Mouse (Mus musculus) lung, embryonic 15.5 days (tissue): ENCODE data around the gene Fgf5. TPM values are rescaled to one million over a fixed set of nuclear protein-coding genes. Genes with fewer than 3 reads are reported as not detected.

Experiments
- ATAC-seq: fragments of 200-750 bp; cut with Nextera tagmentation; 2 replicates; pipeline ENCODE4 v1.8.0; 2017; ENCODE audit warnings: moderate number of reproducible peaks, borderline replicate concordance; ENCODE audit not compliant: low FRiP score, low TSS enrichment; ENCODE audit errors: extremely low read depth
- H3K27ac ChIP-seq: fragments of 300-500 bp; sonication (generic); 2 replicates; pipeline ENCODE4 v1.5.1; 2015; ENCODE audit warnings: moderate library complexity, mild to moderate bottlenecking, inconsistent platforms
- H3K27me3 ChIP-seq: fragments of 300-500 bp; sonication (generic); 2 replicates; pipeline ENCODE4 v1.6.1; 2015; ENCODE audit warnings: inconsistent platforms
- H3K36me3 ChIP-seq: fragments of 300-500 bp; sonication (generic); 2 replicates; pipeline ENCODE4 v1.6.1; 2015; ENCODE audit warnings: inconsistent platforms
- H3K4me1 ChIP-seq: fragments of 300-500 bp; sonication (generic); 2 replicates; pipeline ENCODE4 v1.6.1; 2015; ENCODE audit warnings: inconsistent platforms
- H3K4me2 ChIP-seq: fragments of 300-500 bp; sonication (generic); 2 replicates; pipeline ENCODE4 v1.6.1; 2015; ENCODE audit warnings: inconsistent platforms, mild to moderate bottlenecking, moderate library complexity
- H3K4me3 ChIP-seq: fragments of 300-500 bp; sonication (generic); 2 replicates; pipeline ENCODE4 v1.5.1; 2015; ENCODE audit warnings: mild to moderate bottlenecking, inconsistent platforms
- H3K9ac ChIP-seq: fragments of 300-500 bp; sonication (generic); 2 replicates; pipeline ENCODE4 v1.6.1; 2015; ENCODE audit warnings: inconsistent platforms
- H3K9me3 ChIP-seq: fragments of 300-500 bp; sonication (generic); 2 replicates; pipeline ENCODE4 v1.6.1; 2016; ENCODE audit warnings: inconsistent platforms
- WGBS: fragments of 180-500 bp; shearing (Covaris S2); methylation state at CpG from one replicate; pipeline ENCODE4 v1.1.7; 2015; 5-methylcytosine and 5-hydroxymethylcytosine counted together
- polyA plus RNA-seq: library from polyadenylated mRNA; unstranded; fragments of >200 nt; fragmentation: Nextera tagmentation; extraction: Ambion mirVana; gene quantifications from 2 replicates; pipeline ENCODE4 v1.2.1, GENCODE M21; 2015

Fgf5 gene
- 0.33 and 0.64 TPM in 2 replicates for polyA plus RNA-seq

DNA sequence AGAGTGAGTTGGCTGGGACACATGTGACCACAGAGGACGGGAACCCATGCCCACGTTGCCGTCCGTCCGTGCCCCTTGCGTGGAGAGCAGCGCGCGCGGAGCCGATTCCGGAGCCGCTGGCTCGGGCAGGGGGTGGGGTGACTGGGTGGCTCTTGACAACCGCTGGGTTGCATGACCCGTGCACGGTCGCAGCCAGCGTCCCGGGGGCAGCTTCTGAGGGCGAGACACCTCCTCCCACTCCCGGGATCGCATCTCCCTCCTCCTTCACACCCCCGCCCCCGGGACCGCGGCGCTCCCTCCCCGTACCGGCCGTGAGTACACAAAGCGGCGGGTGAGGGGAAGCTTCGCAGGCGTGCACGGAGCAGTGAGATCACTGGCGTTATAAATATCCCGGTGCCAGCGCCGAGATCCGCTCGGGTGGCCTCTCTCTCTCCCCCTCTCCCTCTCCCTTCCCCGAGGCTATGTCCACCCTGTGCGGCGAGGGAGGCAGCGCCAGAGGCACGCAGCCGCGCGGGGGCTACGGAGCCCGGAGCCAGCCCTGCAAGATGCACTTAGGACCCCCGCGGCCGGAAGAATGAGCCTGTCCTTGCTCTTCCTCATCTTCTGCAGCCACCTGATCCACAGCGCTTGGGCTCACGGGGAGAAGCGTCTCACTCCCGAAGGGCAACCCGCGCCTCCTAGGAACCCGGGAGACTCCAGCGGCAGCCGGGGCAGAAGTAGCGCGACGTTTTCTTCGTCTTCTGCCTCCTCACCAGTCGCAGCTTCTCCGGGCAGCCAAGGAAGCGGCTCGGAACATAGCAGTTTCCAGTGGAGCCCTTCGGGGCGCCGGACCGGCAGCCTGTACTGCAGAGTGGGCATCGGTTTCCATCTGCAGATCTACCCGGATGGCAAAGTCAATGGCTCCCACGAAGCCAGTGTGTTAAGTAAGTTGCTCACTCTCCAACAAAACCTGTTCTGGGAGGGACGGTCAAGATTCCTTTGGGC, at the start of gene Fgf5:
TSS of gene Fgf5 (plus strand) at position 347 of the 984 bp plus-strand sequence.
- Histone ChIP-seq H3K36me3 (no peaks in the 10 kb centered on the region), H3K4me1 (peaks cover 16% of the 10 kb centered on the region), H3K27me3 (peaks cover 59% of the 10 kb centered on the region), H3K4me3 (peak within 1 kb of the TSS; percentile 50), H3K9ac (peak within 1 kb of the TSS; percentile 40), H3K27ac (no peak within 1 kb of the TSS), H3K9me3 (no peaks in the 10 kb centered on the region), H3K4me2 (peak within 1 kb of the TSS; percentile 94)
- under 1% methylated on average over 65 of the region's 80 CpGs for WGBS
- peak; percentile 79 for ATAC-seq

DNA sequence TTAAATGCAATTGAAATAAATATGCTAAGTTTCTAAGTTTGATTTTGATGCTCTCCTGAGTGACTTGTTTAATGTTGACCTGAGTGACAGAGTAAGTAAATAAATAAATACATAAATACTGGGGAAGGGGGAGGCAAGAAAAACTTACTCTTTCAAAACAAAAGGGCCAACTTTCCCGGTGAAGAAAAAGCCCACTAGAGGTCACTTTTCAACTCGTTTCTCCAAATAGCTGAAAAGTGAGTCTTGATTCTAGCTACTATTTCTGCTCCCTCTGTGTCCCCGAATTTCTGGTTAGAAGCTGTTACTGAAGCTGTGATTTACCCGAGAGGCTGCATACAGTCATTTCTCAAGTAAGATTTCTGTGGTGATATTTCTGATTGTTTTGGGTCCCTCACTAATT, 41.5 kb upstream of the Fgf5 start:
- no peak overlapping the region for H3K27ac ChIP-seq
- H3K4me3 ChIP-seq = no peak overlapping the region
- ATAC-seq = no peak
- H3K27me3 ChIP-seq = no peaks in the 10 kb centered on the region
- H3K36me3 ChIP-seq = no peaks in the 10 kb centered on the region
- H3K9ac ChIP-seq = no peak overlapping the region
- H3K4me2 ChIP-seq = no peak overlapping the region
- WGBS = 64% methylated on average over 4 of the region's 4 CpGs
- H3K4me1 ChIP-seq = no peaks in the 10 kb centered on the region
- no peaks in the 10 kb centered on the region for H3K9me3 ChIP-seq

DNA sequence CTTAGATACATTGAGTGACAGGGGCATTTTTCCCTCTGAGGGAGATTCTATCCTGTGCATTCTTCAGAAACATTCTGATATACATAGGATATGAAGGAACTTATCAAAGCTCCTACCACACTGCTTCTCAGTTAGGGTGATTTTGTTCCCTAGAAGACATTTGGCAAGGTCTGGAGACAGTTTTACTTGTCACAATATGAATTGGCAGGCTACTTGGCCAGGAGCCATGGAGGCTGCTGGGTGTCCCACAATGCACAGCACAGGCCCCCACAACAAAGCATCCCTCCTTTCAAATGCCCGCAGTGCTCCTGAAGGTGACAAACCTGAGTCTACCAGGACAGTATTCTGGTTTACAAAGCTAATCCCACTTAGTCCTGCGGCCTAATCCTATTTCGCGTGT, 32.0 kb upstream of the Fgf5 start:
- Histone ChIP-seq H3K27me3 (no peaks in the 10 kb centered on the region), H3K4me3 (no peak overlapping the region), H3K9me3 (no peaks in the 10 kb centered on the region), H3K4me1 (no peaks in the 10 kb centered on the region), H3K4me2 (no peak overlapping the region), H3K36me3 (no peaks in the 10 kb centered on the region), H3K9ac (no peak overlapping the region), H3K27ac (no peak overlapping the region)
- no peak for ATAC-seq
- WGBS = 71% methylated on average over 4 of the region's 4 CpGs

DNA sequence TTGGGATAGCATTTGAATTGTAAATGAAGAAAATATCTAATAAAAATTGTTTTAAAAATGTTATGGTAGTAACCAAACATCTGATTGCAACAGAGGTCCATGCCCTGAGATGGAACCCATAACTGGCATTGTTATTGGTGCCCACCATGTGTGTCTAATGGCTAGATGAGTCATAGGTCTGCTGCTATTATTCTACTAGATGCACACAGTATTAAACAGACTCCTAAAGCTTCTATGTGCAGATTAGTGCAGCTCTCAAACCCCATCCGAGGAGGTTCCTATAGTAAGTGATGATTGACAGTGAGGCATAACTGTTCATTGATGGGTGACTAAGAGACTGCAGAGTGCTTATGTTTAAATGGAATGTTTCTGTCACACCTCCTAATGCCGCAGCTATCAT, 27.3 kb upstream of the Fgf5 start:
- WGBS = 65% methylated on average over 2 of the region's 2 CpGs
- Histone ChIP-seq H3K4me3 (no peak overlapping the region), H3K9me3 (no peaks in the 10 kb centered on the region), H3K4me1 (no peaks in the 10 kb centered on the region), H3K36me3 (no peaks in the 10 kb centered on the region), H3K9ac (no peak overlapping the region), H3K27me3 (no peaks in the 10 kb centered on the region), H3K4me2 (no peak overlapping the region), H3K27ac (no peak overlapping the region)
- ATAC-seq = no peak

DNA sequence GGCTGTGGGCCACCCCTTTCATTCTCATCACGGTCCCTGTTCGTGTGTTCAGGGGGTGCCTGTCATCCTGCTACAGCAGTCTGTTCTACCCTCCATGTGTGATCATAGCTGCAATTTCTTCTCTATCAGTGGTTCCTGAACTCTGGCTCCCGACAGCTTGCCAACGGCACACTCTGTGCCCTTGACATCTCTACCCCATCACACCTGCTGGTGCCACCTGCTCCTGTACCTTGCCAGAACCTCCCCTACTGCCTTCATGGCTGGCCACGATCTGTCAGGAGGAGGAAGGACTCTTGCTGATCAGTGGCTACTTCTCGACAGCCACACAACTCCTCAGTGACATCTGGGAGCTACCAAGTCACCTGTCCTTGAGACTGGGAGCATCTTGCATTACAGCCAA, 24.5 kb upstream of the Fgf5 start:
- Histone ChIP-seq H3K4me2 (no peak overlapping the region), H3K27me3 (no peaks in the 10 kb centered on the region), H3K36me3 (no peaks in the 10 kb centered on the region), H3K27ac (no peak overlapping the region), H3K9ac (no peak overlapping the region), H3K4me3 (no peak overlapping the region), H3K4me1 (no peaks in the 10 kb centered on the region), H3K9me3 (no peaks in the 10 kb centered on the region)
- WGBS = 65% methylated on average over 6 of the region's 6 CpGs
- no peak for ATAC-seq

DNA sequence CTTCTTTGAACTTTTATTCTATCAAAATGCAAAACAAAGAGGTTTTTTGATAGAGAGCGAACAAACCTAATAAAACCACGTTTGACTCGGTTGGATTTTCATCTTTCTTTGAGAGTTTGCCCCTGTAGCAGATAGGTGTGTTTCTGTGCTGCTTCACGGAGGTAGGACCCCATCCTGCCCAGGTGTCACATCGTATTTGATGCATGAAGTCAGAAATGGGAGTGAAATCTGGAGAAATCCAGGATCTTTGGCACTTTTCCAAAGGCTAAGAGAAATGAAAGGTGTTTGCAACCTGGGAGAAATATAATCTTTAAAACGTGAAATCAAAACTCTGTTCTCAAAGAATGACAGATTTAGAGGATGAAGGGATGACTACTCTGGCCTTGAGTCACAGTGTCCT, 15.5 kb upstream of the Fgf5 start:
- no peak overlapping the region for H3K4me3 ChIP-seq
- H3K4me2 ChIP-seq = no peak overlapping the region
- H3K9me3 ChIP-seq = no peaks in the 10 kb centered on the region
- H3K27ac ChIP-seq = no peak overlapping the region
- no peaks in the 10 kb centered on the region for H3K4me1 ChIP-seq
- H3K27me3 ChIP-seq = no peaks in the 10 kb centered on the region
- no peak for ATAC-seq
- H3K36me3 ChIP-seq = no peaks in the 10 kb centered on the region
- H3K9ac ChIP-seq = no peak overlapping the region
- 72% methylated on average over 6 of the region's 6 CpGs for WGBS

DNA sequence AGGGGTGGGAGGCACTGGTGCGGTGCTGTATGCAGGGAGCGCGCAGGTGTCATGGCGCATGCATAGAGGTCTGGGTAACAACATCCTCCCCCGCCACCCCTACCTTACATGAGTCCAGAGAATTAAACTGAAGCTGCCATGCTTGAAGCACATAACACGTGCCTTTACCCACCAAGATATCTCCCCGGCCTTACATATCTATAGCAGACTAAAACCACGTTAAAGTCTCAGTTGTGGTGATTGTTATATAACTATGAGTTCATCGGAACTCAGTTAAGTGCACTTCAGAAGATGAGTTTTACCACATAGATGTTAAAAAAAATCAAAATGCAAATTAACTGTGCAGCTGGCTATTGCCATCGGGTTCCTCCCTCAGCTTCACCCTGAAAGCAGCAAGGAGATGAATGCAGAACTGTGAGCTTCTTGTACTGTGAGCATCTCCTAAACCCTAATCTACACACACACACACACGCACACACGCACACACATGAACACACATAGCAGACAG, 12.6 kb upstream of the Fgf5 start:
- Histone ChIP-seq H3K4me2 (no peak overlapping the region), H3K27me3 (no peaks in the 10 kb centered on the region), H3K4me3 (no peak overlapping the region), H3K9me3 (no peaks in the 10 kb centered on the region), H3K36me3 (no peaks in the 10 kb centered on the region), H3K4me1 (no peaks in the 10 kb centered on the region), H3K27ac (no peak overlapping the region), H3K9ac (no peak overlapping the region)
- 93% methylated on average over 12 of the region's 12 CpGs for WGBS
- ATAC-seq = no peak

DNA sequence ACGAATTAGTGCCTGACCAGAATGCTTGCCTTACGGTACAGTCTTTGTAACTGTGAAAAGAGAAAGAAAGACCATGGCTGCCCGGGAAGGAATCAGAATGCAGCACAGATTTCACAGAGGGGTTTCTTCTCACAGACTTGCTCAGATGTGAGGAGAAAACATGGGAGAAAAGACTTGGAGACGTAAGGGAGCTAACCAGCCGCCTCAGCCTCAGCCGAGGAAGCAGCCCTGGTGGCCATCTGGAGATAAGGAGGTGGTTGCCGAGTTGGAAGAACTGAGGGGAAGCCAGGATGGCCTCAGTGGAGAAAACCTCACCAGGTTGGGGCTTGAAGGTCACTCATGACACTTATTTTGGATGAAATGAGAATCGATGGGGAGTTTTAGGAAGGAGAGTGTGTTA, 8.7 kb upstream of the Fgf5 start:
- Histone ChIP-seq H3K27ac (no peak overlapping the region), H3K9ac (no peak overlapping the region), H3K4me1 (no peaks in the 10 kb centered on the region), H3K36me3 (no peaks in the 10 kb centered on the region), H3K27me3 (no peaks in the 10 kb centered on the region), H3K4me2 (no peak overlapping the region), H3K9me3 (no peaks in the 10 kb centered on the region), H3K4me3 (no peak overlapping the region)
- 48% methylated on average over 8 of the region's 8 CpGs for WGBS
- ATAC-seq = no peak

DNA sequence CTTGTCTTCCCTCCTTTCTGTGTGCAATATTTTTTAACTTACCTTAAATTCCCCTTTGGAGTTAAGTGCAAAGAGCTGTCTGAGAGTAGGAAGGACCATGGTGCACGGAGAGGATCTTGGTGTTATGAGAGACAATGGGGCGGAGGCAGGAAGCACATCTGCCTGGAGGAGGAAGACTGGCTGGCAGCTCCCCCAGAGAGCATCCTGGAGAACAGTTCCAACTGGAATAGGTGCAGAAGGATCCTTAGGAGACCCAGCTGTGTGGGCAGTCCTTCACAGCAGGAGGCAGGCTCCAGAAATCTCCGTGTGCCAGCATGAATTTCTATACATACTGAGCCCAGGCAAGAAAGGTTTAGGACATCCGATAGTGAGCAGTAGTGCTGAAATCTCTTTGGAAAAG, 8.0 kb upstream of the Fgf5 start:
- 44% methylated on average over 4 of the region's 4 CpGs for WGBS
- Histone ChIP-seq H3K36me3 (no peaks in the 10 kb centered on the region), H3K27me3 (peaks cover 4% of the 10 kb centered on the region; the same call in 1 of the 2 replicates), H3K9me3 (no peaks in the 10 kb centered on the region), H3K27ac (no peak overlapping the region), H3K9ac (no peak overlapping the region), H3K4me2 (no peak overlapping the region), H3K4me1 (no peaks in the 10 kb centered on the region), H3K4me3 (no peak overlapping the region)
- ATAC-seq = no peak

DNA sequence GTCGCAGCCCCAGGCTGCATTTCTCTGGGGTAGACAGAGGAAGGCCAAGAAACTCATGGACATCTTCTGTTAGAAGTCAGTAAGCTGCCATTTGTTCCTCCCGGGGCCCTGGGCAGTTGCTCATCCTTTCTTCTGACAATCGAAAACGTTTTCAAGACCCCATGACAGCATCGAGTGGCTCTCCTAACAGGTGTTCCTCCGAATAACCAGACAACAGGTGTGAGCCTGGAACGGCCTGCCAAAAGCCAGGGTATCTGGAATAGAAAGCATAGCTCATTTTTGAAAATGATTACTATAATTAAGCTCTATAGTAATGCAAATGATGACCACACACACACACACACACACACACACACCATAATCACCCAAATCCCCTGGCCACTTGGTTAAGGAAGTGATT, 7.2 kb upstream of the Fgf5 start:
- WGBS = 79% methylated on average over 7 of the region's 7 CpGs
- no peak for ATAC-seq

DNA sequence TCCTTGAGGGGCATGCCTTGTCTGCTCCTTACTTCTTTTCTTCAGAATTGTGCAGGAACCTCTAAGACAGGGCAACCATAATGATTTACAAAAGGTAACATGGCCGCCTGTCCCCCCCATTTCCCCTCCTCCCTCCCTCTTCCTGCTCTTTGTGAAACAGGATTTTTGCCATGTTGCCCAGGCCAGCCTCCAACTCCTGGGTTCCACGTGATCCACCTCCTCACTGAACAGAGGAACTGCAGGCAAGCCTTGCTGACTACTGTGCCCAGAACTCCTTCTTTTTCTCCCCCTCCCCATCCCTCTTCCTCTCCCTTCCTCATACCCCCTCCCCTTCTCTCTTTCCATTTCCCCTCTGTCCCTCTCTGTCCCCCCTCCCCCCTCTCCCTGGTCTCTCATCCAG, 6.5 kb upstream of the Fgf5 start:
- ATAC-seq = no peak
- WGBS = 39% methylated on average over 2 of the region's 2 CpGs
- no peak overlapping the region for H3K4me3 ChIP-seq
- no peak overlapping the region for H3K4me2 ChIP-seq
- no peaks in the 10 kb centered on the region for H3K4me1 ChIP-seq
- no peaks in the 10 kb centered on the region for H3K36me3 ChIP-seq
- no peak overlapping the region for H3K9ac ChIP-seq
- peaks cover 8% of the 10 kb centered on the region for H3K27me3 ChIP-seq
- H3K27ac ChIP-seq = no peak overlapping the region
- H3K9me3 ChIP-seq = no peaks in the 10 kb centered on the region

More for the DNA sequence above, 7.2 kb upstream of the Fgf5 start:
- Histone ChIP-seq H3K27ac (no peak overlapping the region), H3K27me3 (peaks cover 4% of the 10 kb centered on the region; the same call in 1 of the 2 replicates), H3K9me3 (no peaks in the 10 kb centered on the region), H3K4me2 (no peak overlapping the region), H3K4me1 (no peaks in the 10 kb centered on the region), H3K4me3 (no peak overlapping the region), H3K9ac (no peak overlapping the region), H3K36me3 (no peaks in the 10 kb centered on the region)

DNA sequence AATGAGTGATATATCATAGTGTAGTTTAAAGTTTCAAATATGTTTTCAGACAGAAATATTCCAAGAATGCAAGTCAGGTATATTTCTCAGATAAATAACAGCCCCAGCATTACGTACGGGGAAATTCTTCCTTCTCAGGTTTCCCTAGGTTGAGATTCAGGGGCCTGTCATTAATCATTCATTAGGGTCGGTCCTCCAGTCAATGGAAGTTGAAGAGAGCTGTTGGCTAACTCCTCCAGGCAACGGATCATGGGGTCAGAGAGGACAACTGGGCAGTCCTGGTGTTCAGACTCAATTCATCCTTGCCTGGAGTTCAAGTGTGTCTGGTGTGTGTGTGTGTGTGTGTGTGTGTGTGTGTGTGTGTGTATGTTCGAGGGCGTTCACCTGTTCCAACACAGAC, 837 bp upstream of the Fgf5 start:
- no peaks in the 10 kb centered on the region for H3K9me3 ChIP-seq
- H3K9ac ChIP-seq = no peak overlapping the region
- H3K4me1 ChIP-seq = peaks cover 16% of the 10 kb centered on the region
- 17% methylated on average over 6 of the region's 6 CpGs for WGBS
- H3K27ac ChIP-seq = no peak overlapping the region
- 0 out of 2 replicates have a peak overlapping the region, but pooled peaks have one; percentile 50 for H3K4me3 ChIP-seq
- H3K36me3 ChIP-seq = no peaks in the 10 kb centered on the region
- H3K4me2 ChIP-seq = peak overlapping the region; percentile 94
- H3K27me3 ChIP-seq = peaks cover 59% of the 10 kb centered on the region
- no peak for ATAC-seq
